Mouse (Mus musculus) heart, postnatal 0 days (tissue): ENCODE results near the gene Necap2.

ENCODE experiments used
- CTCF ChIP-seq: IDR thresholded peaks from 2 replicates; pipeline ENCODE4 v1.5.1; 2016; ENCODE audit warnings: antibody characterized with exemption, control low read depth, low read depth
- EP300 ChIP-seq: IDR thresholded peaks from 2 replicates; pipeline ENCODE4 v1.6.1; 2016; ENCODE audit warnings: antibody characterized with exemption, low read depth

GRCm38 (mm10) chr4:141065123-141065522, 13.0 kb downstream of the Necap2 start:
- peak; percentile 99 for TF ChIP-seq CTCF
- TF ChIP-seq EP300 = no peak
